Mouse (Mus musculus): ENCODE results near the gene Tmprss6.

DNA sequence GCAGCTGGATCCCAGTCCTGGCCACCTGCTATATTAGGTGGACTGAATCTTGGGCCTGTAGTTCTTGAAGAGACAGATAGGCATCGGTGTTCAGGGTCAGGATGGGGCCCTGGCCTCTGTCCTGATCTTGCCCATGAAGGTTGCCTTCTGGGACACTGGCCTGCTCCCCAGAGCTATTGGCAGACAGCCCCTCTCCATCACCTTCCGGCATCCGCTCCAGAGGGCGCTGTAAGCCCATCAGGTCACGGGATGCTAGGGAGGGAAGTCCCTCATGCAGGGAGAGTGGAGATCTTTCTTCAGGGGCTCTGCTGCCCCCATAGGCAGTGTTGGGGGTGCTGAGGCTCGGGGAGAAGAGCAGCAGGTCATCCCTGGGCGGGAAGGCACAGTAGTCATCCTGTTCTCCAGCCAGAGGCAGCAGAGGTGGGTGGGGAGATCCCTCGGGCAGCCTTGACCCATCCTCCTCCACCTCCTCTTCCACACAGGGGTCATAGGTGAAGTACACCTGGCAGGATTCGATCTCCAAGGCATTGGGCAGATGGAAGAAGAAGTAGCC lies 13.1 kb upstream of the Tmprss6 start:
- no peak for TF ChIP-seq GATA1 (IDR thresholded peaks at IDR 0.05; ENCODE audit: low read length)
- TF ChIP-seq TAL1 (IDR thresholded peaks at IDR 0.05; ENCODE audit: low read length): no peak
